Mouse (Mus musculus) small intestine, adult 2 months (tissue): ENCODE results near the gene Ccdc124.
A peak's percentile ranks its signal among the peaks of the same experiment; 100 is the strongest.

ENCODE experiments used
- CTCF ChIP-seq: fragments of 200-500 bp; IDR thresholded peaks from 2 replicates; pipeline ENCODE4 v1.5.1; 2012; ENCODE audit warnings: low read depth, mild to moderate bottlenecking, control low read depth, inconsistent platforms, low read length, moderate library complexity, mixed read lengths; ENCODE audit not compliant: insufficient replicate concordance, insufficient read length; ENCODE audit errors: extremely low read depth
- POLR2A ChIP-seq: fragments of 200-500 bp; IDR thresholded peaks from 2 replicates; pipeline ENCODE4 v1.6.1; 2012; ENCODE audit warnings: low read depth, mild to moderate bottlenecking, control low read depth, inconsistent platforms, low read length, moderate library complexity

DNA sequence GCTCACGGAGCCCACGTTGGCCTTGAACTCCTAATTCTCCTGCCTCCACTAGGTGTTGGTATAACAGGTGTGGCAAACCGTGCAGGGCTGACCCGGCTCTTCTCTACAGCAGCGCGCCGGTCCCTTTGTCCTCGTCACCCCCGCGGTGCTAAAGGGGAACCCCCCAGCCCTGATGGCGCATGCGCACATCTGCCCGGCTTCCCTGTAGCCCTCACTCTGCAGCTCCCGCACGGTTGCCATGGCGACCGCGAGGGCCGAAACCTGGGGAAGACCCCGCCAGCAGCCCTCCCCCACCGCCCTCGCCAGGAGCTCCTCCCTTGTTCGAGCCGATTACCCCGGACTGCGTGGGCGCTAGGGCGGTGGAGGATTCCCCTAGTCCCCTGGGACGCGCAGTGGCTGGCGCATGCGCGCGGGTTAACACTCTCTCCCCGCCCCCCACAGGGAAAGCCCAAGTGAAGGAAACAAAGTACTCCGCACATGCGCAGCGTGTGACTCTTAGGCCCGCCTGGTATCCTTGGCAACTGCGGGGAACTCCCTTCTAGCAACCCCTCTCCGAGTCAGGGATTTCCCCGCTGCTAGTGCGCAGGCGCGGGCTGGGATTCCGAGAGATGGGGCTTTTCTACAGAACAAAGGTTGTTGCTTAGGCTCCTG is 8.3 kb downstream of the Ccdc124 start:
- TF ChIP-seq CTCF (0 out of 2 replicates have a peak, but pooled peaks have one; percentile 13), POLR2A (no peak; the same call in 1 of the 2 replicates)
